11 mouse cellular contexts compared by ENCODE assay signal in the genomic region with DNA sequence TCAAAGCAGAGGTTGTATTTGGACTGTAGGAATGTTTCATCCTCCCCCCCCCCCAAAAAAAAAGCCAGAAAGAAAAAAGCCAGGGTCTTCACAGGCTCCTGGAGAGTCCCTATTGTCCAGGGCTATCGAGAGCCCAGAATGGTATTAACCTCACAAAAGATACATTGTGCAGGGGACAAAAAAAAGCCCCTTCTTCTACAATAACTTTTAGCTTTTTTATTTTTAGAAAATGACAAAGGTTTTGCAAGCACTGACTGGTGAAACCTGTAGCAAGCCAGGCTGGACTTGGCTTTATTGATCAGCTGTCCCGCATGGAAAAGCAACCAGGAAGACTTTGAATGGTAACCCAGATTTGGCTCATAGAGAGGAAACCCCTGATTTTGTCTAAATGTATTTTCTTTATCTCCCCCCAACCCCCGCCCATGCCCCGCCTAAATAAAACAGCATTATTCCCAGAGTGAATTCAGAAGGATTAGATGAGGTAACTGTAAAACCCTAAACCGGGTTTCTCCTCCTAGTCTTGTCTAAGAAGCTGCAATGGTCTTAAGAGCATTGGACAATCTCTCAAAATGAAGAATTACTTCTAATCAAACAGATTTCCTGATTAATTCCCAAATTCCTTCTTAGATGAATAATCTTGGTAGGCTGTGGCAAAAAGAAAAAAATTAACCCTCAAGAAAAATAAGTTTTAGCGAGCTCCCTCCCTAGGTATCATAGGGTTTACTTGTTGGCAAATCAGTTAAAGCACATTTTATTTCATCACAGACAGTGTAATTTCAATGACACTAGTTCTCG.
DNase-seq lines count a peak whose midpoint lies in the region; ATAC-seq and TF ChIP-seq lines count a peak whose summit lies in the region.
"Had no signal": no experiment of that assay in that cellular context is flagged by ENCODE, and none has a peak within 500 bp of the region (broad histone marks: within the 10 kb centered on the region; RNA-seq: fewer than 3 reads in every experiment).

No protein-coding gene starts in this region.

- no peak for ATAC-seq in neural tube, embryonic 11.5 days (ENCODE audit: insufficient read depth, low FRiP score, low TSS enrichment)
- ATAC-seq in hindbrain, embryonic 12.5 days (ENCODE audit: low FRiP score) = no peak
- ATAC-seq in stomach, postnatal 0 days (ENCODE audit: low FRiP score, low TSS enrichment) = no peak

- TF ChIP-seq CTCF in stomach, postnatal 0 days (IDR thresholded peaks at IDR 0.05; ENCODE audit: low read depth) = no peak

- H3K4me2 ChIP-seq in neural tube, embryonic 11.5 days (ENCODE audit: low read depth) = peak overlapping the region; percentile 55
- H3K4me2 ChIP-seq in hindbrain, embryonic 12.5 days (replicated peaks) = peak overlapping the region; percentile 96
- H3K4me2 ChIP-seq in stomach, postnatal 0 days (replicated peaks; ENCODE audit: low read depth) = peak overlapping the region; percentile 11; the same call in 1 of the 2 replicates

- H3K27me3 ChIP-seq in neural tube, embryonic 11.5 days (ENCODE audit: control insufficient read depth, insufficient read depth, low read length) = peaks cover 18% of the 10 kb centered on the region
- H3K27me3 ChIP-seq in hindbrain, embryonic 12.5 days = peaks cover 30% of the 10 kb centered on the region
- peaks cover 39% of the 10 kb centered on the region for H3K27me3 ChIP-seq in midbrain, embryonic 10.5 days (ENCODE audit: low read depth, poor library complexity, severe bottlenecking)
- H3K27me3 ChIP-seq in stomach, postnatal 0 days (ENCODE audit: control insufficient read depth, insufficient read depth, low read length) = peaks cover 1% of the 10 kb centered on the region

- no peaks in the 10 kb centered on the region for H3K9me3 ChIP-seq in neural tube, embryonic 11.5 days (ENCODE audit: control insufficient read depth, low read length)
- H3K9me3 ChIP-seq in hindbrain, embryonic 12.5 days (replicated peaks) = no peaks in the 10 kb centered on the region
- H3K9me3 ChIP-seq in midbrain, embryonic 10.5 days (replicated peaks) = no peaks in the 10 kb centered on the region
- no peaks in the 10 kb centered on the region for H3K9me3 ChIP-seq in stomach, postnatal 0 days (ENCODE audit: control insufficient read depth, low read length)
- H3K9me3 ChIP-seq: heart, embryonic 10.5 days had no signal

- 7% methylated on average over 7 of the region's 7 CpGs for WGBS in neural tube, embryonic 11.5 days
- WGBS in hindbrain, embryonic 12.5 days = 6% methylated on average over 7 of the region's 7 CpGs
- WGBS in midbrain, embryonic 10.5 days = 4% methylated on average over 7 of the region's 7 CpGs
- WGBS in stomach, postnatal 0 days = 62% methylated on average over 7 of the region's 7 CpGs

- H3K4me3 ChIP-seq in neural tube, embryonic 11.5 days (ENCODE audit: low read depth, low read length) = no peak overlapping the region
- H3K4me3 ChIP-seq in hindbrain, embryonic 12.5 days = peak overlapping the region; percentile 18
- H3K4me3 ChIP-seq in midbrain, embryonic 10.5 days = peak overlapping the region; percentile 98
- 0 out of 2 replicates have a peak overlapping the region, but pooled peaks have one; percentile 4 for H3K4me3 ChIP-seq in stomach, postnatal 0 days (ENCODE audit: low read depth, low read length)

- no peak for TF ChIP-seq EP300 in stomach, postnatal 0 days (optimal IDR thresholded peaks at IDR 0.05)

- no peak overlapping the region for H3K27ac ChIP-seq in neural tube, embryonic 11.5 days (ENCODE audit: low read depth, low read length)
- peak overlapping the region; percentile 100 for H3K27ac ChIP-seq in hindbrain, embryonic 12.5 days
- H3K27ac ChIP-seq in midbrain, embryonic 10.5 days (replicated peaks) = peak overlapping the region; percentile 100; the same call in 1 of the 2 replicates
- no peak overlapping the region for H3K27ac ChIP-seq in stomach, postnatal 0 days (replicated peaks)
- H3K27ac ChIP-seq: heart, embryonic 10.5 days; macrophage had no signal

- H3K36me3 ChIP-seq in neural tube, embryonic 11.5 days (ENCODE audit: control insufficient read depth, insufficient read depth, low read length) = no peaks in the 10 kb centered on the region
- no peaks in the 10 kb centered on the region for H3K36me3 ChIP-seq in hindbrain, embryonic 12.5 days
- H3K36me3 ChIP-seq in midbrain, embryonic 10.5 days = no peaks in the 10 kb centered on the region
- no peaks in the 10 kb centered on the region for H3K36me3 ChIP-seq in stomach, postnatal 0 days (ENCODE audit: control insufficient read depth, insufficient read depth, low read length)
- H3K36me3 ChIP-seq: heart, embryonic 10.5 days had no signal

- H3K9ac ChIP-seq in neural tube, embryonic 11.5 days (ENCODE audit: low read length) = peak overlapping the region; percentile 27; the same call in 1 of the 2 replicates
- peak overlapping the region; percentile 64 for H3K9ac ChIP-seq in hindbrain, embryonic 12.5 days
- no peak overlapping the region for H3K9ac ChIP-seq in stomach, postnatal 0 days (ENCODE audit: low read length)

- H3K4me1 ChIP-seq in neural tube, embryonic 11.5 days (ENCODE audit: control insufficient read depth, insufficient read depth, low read length) = peaks cover 45% of the 10 kb centered on the region
- peaks cover 45% of the 10 kb centered on the region for H3K4me1 ChIP-seq in hindbrain, embryonic 12.5 days
- peaks cover 80% of the 10 kb centered on the region for H3K4me1 ChIP-seq in midbrain, embryonic 10.5 days
- H3K4me1 ChIP-seq in stomach, postnatal 0 days (replicated peaks; ENCODE audit: control insufficient read depth, insufficient read depth) = no peaks in the 10 kb centered on the region

- DNase-seq in neural tube, embryonic 11.5 days (ENCODE audit: low spot score) = no peak
- DNase-seq in neural tube, embryonic 10.5 days (ENCODE audit: extremely low spot score, low spot score) = no peak
- no peak for DNase-seq in midbrain, embryonic 10.5 days (ENCODE audit: low spot score)
- no peak for DNase-seq in stomach, postnatal 0 days (ENCODE audit: low spot score)
- DNase-seq in spleen, adult 18-20 months = no peak
- DNase-seq in kidney, adult 11 months = no peak
- DNase-seq: cerebellum, adult 11 months; kidney, adult 8-10 months had no signal

Comparison
In these comparisons a context has a peak if more than half of its experiments do, and no peak if none do; other contexts are left out.
1. H3K27ac ChIP-seq: peak in hindbrain, embryonic 12.5 days (single experiment) and midbrain, embryonic 10.5 days (single experiment); none in neural tube, embryonic 11.5 days (single experiment) and stomach, postnatal 0 days (single experiment).
2. H3K4me2 ChIP-seq: peak in every context shown above with its lines; median percentile 96 in hindbrain, embryonic 12.5 days; 55 in neural tube, embryonic 11.5 days; 11 in stomach, postnatal 0 days.